Mouse (Mus musculus): ENCODE measurements around the gene Gm4881. TPM values are rescaled to one million over a fixed set of nuclear protein-coding genes. Genes with fewer than 3 reads are reported as not detected.
A peak's percentile ranks its signal among the peaks of the same experiment; 100 is the strongest.

The Gm4881 gene
- polyA plus RNA-seq, 1 experiment, result not detected

GRCm38 (mm10) chr7:24890281-24891216 lies 53.7 kb downstream of the Gm4881 start:
- peak; percentile 98; the same call in 1 of the 2 replicates for TF ChIP-seq CTCF (IDR thresholded peaks at IDR 0.05; ENCODE audit: extremely low read depth, insufficient read length, insufficient replicate concordance, low read depth, low read length)
- no peak for TF ChIP-seq POLR2A (IDR thresholded peaks at IDR 0.05; ENCODE audit: low read depth, low read length)
- Histone ChIP-seq H3K36me3 (ENCODE audit: control insufficient read depth, insufficient read depth, low read length) (peaks cover 42% of the 10 kb centered on the region), H3K4me3 (ENCODE audit: low read depth, low read length) (no peak overlapping the region), H3K27me3 (ENCODE audit: control insufficient read depth, insufficient read depth, low read length) (no peaks in the 10 kb centered on the region), H3K4me1 (ENCODE audit: control insufficient read depth, insufficient read depth, insufficient read length, low read length) (peaks cover 2% of the 10 kb centered on the region; the same call in 1 of the 2 replicates), H3K27ac (ENCODE audit: insufficient read depth, low read depth, low read length) (no peak overlapping the region)
- 24% methylated on average over 10 of the region's 10 CpGs for WGBS

- no peak overlapping the region for H3K4me3 ChIP-seq (ENCODE audit: low read depth, low read length)
- 71% methylated on average over 6 of the region's 6 CpGs for WGBS
- no peak overlapping the region for H3K27ac ChIP-seq (ENCODE audit: insufficient read depth, low read depth, low read length)
- peaks cover 43% of the 10 kb centered on the region for H3K36me3 ChIP-seq (ENCODE audit: control insufficient read depth, insufficient read depth, low read length)
- no peaks in the 10 kb centered on the region for H3K27me3 ChIP-seq (ENCODE audit: control insufficient read depth, insufficient read depth, low read length)
- TF ChIP-seq CTCF (IDR thresholded peaks at IDR 0.05; ENCODE audit: extremely low read depth, insufficient read length, insufficient replicate concordance, low read depth, low read length), result no peak
- no peak for TF ChIP-seq POLR2A (IDR thresholded peaks at IDR 0.05; ENCODE audit: low read depth, low read length)
- peaks cover 2% of the 10 kb centered on the region; the same call in 1 of the 2 replicates for H3K4me1 ChIP-seq (ENCODE audit: control insufficient read depth, insufficient read depth, insufficient read length, low read length)
Observed at GRCm38 (mm10) chr7:24889431-24890220, 54.7 kb downstream of the Gm4881 start.

- Histone ChIP-seq H3K36me3 (ENCODE audit: control insufficient read depth, insufficient read depth, low read length) (peaks cover 43% of the 10 kb centered on the region), H3K27ac (ENCODE audit: insufficient read depth, low read depth, low read length) (no peak overlapping the region), H3K4me3 (ENCODE audit: low read depth, low read length) (no peak overlapping the region), H3K27me3 (ENCODE audit: control insufficient read depth, insufficient read depth, low read length) (no peaks in the 10 kb centered on the region), H3K4me1 (ENCODE audit: control insufficient read depth, insufficient read depth, insufficient read length, low read length) (peaks cover 2% of the 10 kb centered on the region; the same call in 1 of the 2 replicates)
- WGBS, result 47% methylated on average over 4 of the region's 4 CpGs
- TF ChIP-seq POLR2A (IDR thresholded peaks at IDR 0.05; ENCODE audit: low read depth, low read length) (no peak), CTCF (IDR thresholded peaks at IDR 0.05; ENCODE audit: extremely low read depth, insufficient read length, insufficient replicate concordance, low read depth, low read length) (no peak)
Observed at GRCm38 (mm10) chr7:24887096-24887495, 57.2 kb downstream of the Gm4881 start.

- H3K27ac ChIP-seq (ENCODE audit: insufficient read depth, low read depth, low read length), result no peak overlapping the region
- no peaks in the 10 kb centered on the region for H3K27me3 ChIP-seq (ENCODE audit: control insufficient read depth, insufficient read depth, low read length)
- peaks cover 43% of the 10 kb centered on the region for H3K36me3 ChIP-seq (ENCODE audit: control insufficient read depth, insufficient read depth, low read length)
- 19% methylated on average over 4 of the region's 4 CpGs for WGBS
- H3K4me1 ChIP-seq (ENCODE audit: control insufficient read depth, insufficient read depth, insufficient read length, low read length), result peaks cover 2% of the 10 kb centered on the region; the same call in 1 of the 2 replicates
- peak overlapping the region; percentile 45 for H3K4me3 ChIP-seq (ENCODE audit: low read depth, low read length)
- no peak for TF ChIP-seq CTCF (IDR thresholded peaks at IDR 0.05; ENCODE audit: extremely low read depth, insufficient read length, insufficient replicate concordance, low read depth, low read length)
- TF ChIP-seq POLR2A (IDR thresholded peaks at IDR 0.05; ENCODE audit: low read depth, low read length), result no peak
Observed at GRCm38 (mm10) chr7:24886308-24886633, 58.0 kb downstream of the Gm4881 start.

- 6% methylated on average over 12 of the region's 12 CpGs for WGBS
- H3K4me3 ChIP-seq (ENCODE audit: low read depth, low read length), result peak overlapping the region; percentile 83
- TF ChIP-seq POLR2A (IDR thresholded peaks at IDR 0.05; ENCODE audit: low read depth, low read length), result no peak
- no peak for TF ChIP-seq CTCF (IDR thresholded peaks at IDR 0.05; ENCODE audit: extremely low read depth, insufficient read length, insufficient replicate concordance, low read depth, low read length)
- H3K36me3 ChIP-seq (ENCODE audit: control insufficient read depth, insufficient read depth, low read length), result peaks cover 43% of the 10 kb centered on the region
- no peak overlapping the region for H3K27ac ChIP-seq (ENCODE audit: insufficient read depth, low read depth, low read length)
- H3K4me1 ChIP-seq (ENCODE audit: control insufficient read depth, insufficient read depth, insufficient read length, low read length), result peaks cover 2% of the 10 kb centered on the region; the same call in 1 of the 2 replicates
- H3K27me3 ChIP-seq (ENCODE audit: control insufficient read depth, insufficient read depth, low read length), result no peaks in the 10 kb centered on the region
Observed at GRCm38 (mm10) chr7:24885468-24886307, 58.6 kb downstream of the Gm4881 start.

GRCm38 (mm10) chr7:24884693-24885291 lies 59.5 kb downstream of the Gm4881 start:
- Histone ChIP-seq H3K27ac (ENCODE audit: insufficient read depth, low read depth, low read length) (peak overlapping the region; percentile 42), H3K4me3 (ENCODE audit: low read depth, low read length) (peak overlapping the region; percentile 83), H3K27me3 (ENCODE audit: control insufficient read depth, insufficient read depth, low read length) (no peaks in the 10 kb centered on the region), H3K4me1 (ENCODE audit: control insufficient read depth, insufficient read depth, insufficient read length, low read length) (peaks cover 2% of the 10 kb centered on the region; the same call in 1 of the 2 replicates), H3K36me3 (ENCODE audit: control insufficient read depth, insufficient read depth, low read length) (peaks cover 39% of the 10 kb centered on the region)
- TF ChIP-seq POLR2A (IDR thresholded peaks at IDR 0.05; ENCODE audit: low read depth, low read length), result no peak
- no peak for TF ChIP-seq CTCF (IDR thresholded peaks at IDR 0.05; ENCODE audit: extremely low read depth, insufficient read length, insufficient replicate concordance, low read depth, low read length)
- under 1% methylated on average over 45 of the region's 47 CpGs for whole genome bisulfite sequencing

All from small intestine, adult 2 months (tissue).